Mouse (Mus musculus) spleen, adult 12 weeks (tissue): ENCODE data around the gene Lpar3.

Experiments used
- DNase-seq: peaks from one replicate; pipeline ENCODE4 v3.0.0; 2022; ENCODE audit warnings: low spot score

The Lpar3 gene

GRCm38 (mm10) chr3:146260203-146260602 lies 39.4 kb downstream of the Lpar3 start:
- no peak for DNase-seq

GRCm38 (mm10) chr3:146260845-146261244 lies 40.1 kb downstream of the Lpar3 start:
- no peak for DNase-seq

GRCm38 (mm10) chr3:146262536-146262935 lies 41.8 kb downstream of the Lpar3 start:
- no peak for DNase-seq

GRCm38 (mm10) chr3:146264146-146264545 lies 43.4 kb downstream of the Lpar3 start:
- no peak for DNase-seq

GRCm38 (mm10) chr3:146265545-146266130 lies 44.9 kb downstream of the Lpar3 start:
- DNase-seq: no peak

GRCm38 (mm10) chr3:146268024-146268801 lies 47.5 kb downstream of the Lpar3 start:
- no peak for DNase-seq

- DNase-seq: no peak
Observed at GRCm38 (mm10) chr3:146274503-146274902, 53.7 kb downstream of the Lpar3 start.

GRCm38 (mm10) chr3:146275360-146276025 lies 54.7 kb downstream of the Lpar3 start:
- DNase-seq: no peak

GRCm38 (mm10) chr3:146276026-146276409 lies 55.3 kb downstream of the Lpar3 start:
- no peak for DNase-seq

GRCm38 (mm10) chr3:146276991-146277390 lies 56.2 kb downstream of the Lpar3 start:
- no peak for DNase-seq

- no peak for DNase-seq
Observed at GRCm38 (mm10) chr3:146277456-146277855, 56.7 kb downstream of the Lpar3 start.

- DNase-seq: no peak
Observed at GRCm38 (mm10) chr3:146278195-146279140, 57.7 kb downstream of the Lpar3 start.

- DNase-seq: no peak
Observed at GRCm38 (mm10) chr3:146283732-146284361, 63.1 kb downstream of the Lpar3 start.

GRCm38 (mm10) chr3:146286118-146286517 lies 65.4 kb downstream of the Lpar3 start:
- DNase-seq: no peak

- DNase-seq: no peak
Observed at GRCm38 (mm10) chr3:146291928-146292327, 71.2 kb downstream of the Lpar3 start.

GRCm38 (mm10) chr3:146292515-146292914 lies 71.8 kb downstream of the Lpar3 start:
- DNase-seq: no peak

- DNase-seq: no peak
Observed at GRCm38 (mm10) chr3:146302451-146302850, 81.7 kb downstream of the Lpar3 start.

GRCm38 (mm10) chr3:146303194-146303593 lies 82.4 kb downstream of the Lpar3 start:
- no peak for DNase-seq

GRCm38 (mm10) chr3:146304556-146305405 lies 84.0 kb downstream of the Lpar3 start:
- no peak for DNase-seq

- DNase-seq: no peak
Observed at GRCm38 (mm10) chr3:146307341-146307740, 86.6 kb downstream of the Lpar3 start.

GRCm38 (mm10) chr3:146307886-146308285 lies 87.1 kb downstream of the Lpar3 start:
- no peak for DNase-seq
